Mouse (Mus musculus): Measurements from ENCODE around the gene Xdh.

The Xdh gene

DNA sequence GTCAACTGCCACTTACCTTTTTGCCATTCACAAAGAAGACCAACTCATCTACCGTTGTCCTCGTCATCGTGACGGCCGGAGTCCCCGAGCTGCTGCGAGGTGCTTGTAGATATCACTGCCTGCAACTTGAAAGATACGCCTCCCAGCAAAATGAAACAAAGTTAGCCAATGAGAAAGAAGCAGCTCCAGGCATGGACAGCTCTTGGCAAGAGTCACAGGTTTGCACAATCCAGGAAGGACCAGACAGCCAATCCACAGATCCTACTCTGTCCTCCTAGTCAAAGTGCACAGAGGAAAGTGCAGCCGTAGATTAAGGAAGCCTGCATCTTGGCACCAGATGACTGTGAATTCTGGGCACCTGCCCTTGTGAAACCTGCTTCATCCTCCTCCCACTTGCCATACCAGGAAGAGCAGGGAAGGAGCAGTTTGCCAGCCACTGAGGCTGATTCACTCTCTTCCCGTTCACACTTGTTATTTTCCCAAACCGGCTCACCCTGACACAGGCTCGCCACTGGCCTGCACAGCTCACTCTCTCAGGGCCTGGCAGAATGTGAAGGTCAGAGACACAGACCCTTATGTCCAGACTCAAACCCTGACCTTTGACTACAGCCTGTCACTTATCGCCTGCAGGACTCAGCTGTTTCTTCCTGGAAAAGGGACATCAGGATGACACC, at the start of gene Xdh:
Gene Xdh (minus strand): TSS at position 135 of the 674 bp plus-strand sequence.
- in situ Hi-C loops (cut with MboI, MseI) = no loop called here

- in situ Hi-C loops (cut with MboI, MseI) = no loop called here
Measured at GRCm38 (mm10) chr17:73995907-73996645, 46.1 kb upstream of the Xdh start.

DNA sequence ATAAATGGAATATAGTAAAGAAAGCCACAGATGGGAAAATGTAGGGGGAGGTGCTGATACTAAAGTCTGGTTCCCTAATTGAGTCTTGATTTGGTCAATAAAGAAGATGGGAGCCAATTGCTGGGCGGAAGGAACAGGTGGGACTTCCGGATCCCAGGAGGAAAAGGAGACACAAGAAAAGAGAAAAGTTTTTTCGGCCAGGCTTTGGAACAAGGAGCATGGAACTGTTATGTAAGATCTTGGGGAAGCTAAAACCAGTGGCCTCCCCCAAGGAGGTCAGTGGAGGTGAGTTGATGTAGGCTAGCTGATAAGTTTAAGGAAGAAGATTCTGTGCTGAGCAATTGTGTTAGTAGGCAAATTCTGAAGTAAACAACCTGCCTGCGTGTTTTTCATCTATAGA, 41.3 kb upstream of the Xdh start:
- in situ Hi-C loops (cut with MboI, MseI) = no loop called here

GRCm38 (mm10) chr17:73986571-73986970, 36.6 kb upstream of the Xdh start:
- in situ Hi-C loops (cut with MboI, MseI) = no loop called here

GRCm38 (mm10) chr17:73985936-73986335, 35.9 kb upstream of the Xdh start:
- in situ Hi-C loops (cut with MboI, MseI) = no loop called here

DNA sequence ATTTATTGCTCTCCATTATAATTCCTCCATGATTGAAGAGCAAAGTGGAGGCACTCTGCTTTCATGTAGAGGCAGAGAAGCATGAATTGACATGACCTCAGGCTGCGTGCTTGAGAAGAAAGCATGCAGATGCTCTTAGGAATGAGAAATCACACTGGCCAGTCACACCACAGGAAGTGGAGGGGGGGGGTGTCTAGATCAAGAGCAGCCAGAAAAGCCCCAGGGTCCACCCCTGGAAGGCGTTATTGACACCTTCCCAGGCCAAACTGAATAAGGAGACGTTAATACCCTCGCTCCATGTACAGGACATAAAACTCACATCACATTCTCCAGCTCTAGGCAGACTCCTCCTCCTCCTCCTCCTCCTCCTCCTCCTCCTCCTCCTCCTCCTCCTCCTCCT, 34.5 kb upstream of the Xdh start:
- in situ Hi-C loops (cut with MboI, MseI) = no loop called here

GRCm38 (mm10) chr17:73982871-73983270, 32.9 kb upstream of the Xdh start:
- in situ Hi-C loops (cut with MboI, MseI) = no loop called here

DNA sequence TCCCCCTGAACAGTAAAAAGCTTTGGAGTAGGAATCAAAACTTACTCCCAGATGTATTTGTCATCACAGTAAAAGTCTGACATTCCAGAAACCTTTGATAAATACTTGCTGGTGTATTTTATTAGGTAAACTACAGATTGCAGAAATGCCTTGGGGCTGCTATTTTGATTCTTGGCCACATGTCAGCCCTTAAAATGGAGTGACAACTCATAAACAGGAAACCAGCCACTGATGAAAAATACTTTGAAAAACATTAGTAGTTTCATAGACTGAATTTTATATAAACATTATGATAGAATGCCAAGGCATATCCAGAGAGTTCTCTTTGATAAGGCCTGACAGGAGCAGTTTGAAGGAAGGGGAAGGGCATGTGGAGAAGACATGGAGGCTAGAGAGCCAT, 26.1 kb upstream of the Xdh start:
- in situ Hi-C loops (cut with MboI, MseI) = no loop called here

DNA sequence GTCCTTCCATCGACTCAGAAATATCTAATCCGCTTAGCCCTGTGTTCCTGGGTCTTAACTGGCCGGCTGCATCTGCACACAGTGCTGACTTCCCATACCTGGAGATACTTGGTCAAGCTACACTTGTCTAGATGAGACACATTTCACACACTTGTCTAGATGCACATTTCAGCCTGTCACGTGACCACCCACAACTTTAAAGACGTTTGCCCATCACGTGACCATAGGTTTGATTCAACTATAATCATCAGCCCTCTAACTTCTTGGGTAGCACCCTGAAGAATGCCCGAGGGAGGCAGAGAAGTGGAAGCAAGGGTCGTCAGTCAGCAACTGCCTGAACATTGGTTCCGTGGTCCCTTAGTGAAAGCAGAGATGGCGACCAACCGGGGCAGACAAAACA, 22.7 kb upstream of the Xdh start:
- in situ Hi-C loops (cut with MboI, MseI) = no loop called here

DNA sequence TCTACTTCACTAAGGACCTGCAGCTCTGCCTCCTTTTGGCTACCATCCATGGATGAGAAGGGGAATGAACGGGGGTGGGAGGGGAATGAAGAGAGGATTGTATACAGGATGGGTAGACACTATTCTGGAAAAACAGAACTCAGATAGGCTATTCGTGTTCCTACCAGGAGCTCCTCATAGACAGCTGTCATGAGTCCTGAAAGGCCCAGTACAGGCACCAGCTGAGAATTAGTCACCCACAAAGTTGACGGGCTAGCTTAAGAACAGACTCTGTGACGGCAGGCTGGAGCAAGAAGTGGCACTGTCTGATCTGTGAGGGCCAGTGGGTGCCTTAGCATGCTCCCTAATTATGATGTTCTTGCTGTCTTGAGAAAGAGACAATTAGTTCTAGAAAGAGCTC, 21.3 kb upstream of the Xdh start:
- in situ Hi-C loops (cut with MboI, MseI) = no loop called here

- in situ Hi-C loops (cut with MboI, MseI) = no loop called here
Measured at GRCm38 (mm10) chr17:73970361-73971027, 20.5 kb upstream of the Xdh start.

- in situ Hi-C loops (cut with MboI, MseI) = no loop called here
Measured at GRCm38 (mm10) chr17:73964856-73965255, 14.9 kb upstream of the Xdh start.

- in situ Hi-C loops (cut with MboI, MseI) = no loop called here
Measured at GRCm38 (mm10) chr17:73962628-73963043, 12.6 kb upstream of the Xdh start.

- in situ Hi-C loops (cut with MboI, MseI) = no loop called here
Measured at GRCm38 (mm10) chr17:73961801-73962403, 11.9 kb upstream of the Xdh start.

GRCm38 (mm10) chr17:73960745-73961144, 10.7 kb upstream of the Xdh start:
- in situ Hi-C loops (cut with MboI, MseI) = no loop called here

DNA sequence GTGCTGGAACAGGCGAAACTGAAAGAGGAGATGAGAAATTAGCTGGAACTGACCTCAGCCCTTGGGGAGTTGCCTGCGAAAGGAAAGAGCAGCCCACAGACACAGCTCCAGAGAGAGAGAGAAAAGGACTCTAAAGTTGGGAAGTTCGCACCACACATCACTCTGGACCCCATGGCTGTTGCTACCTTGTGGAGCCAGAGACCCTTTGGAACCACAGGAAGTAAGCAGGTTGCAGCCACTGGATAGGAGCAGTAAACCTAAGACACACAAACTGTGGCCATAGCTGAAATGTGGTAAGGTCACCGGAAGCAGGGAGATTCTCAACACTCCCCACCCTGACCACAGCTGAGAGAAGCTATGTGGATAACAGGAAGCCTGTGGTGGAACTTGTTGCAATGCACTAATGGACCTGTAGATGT, 2.1 kb upstream of the Xdh start:
- in situ Hi-C loops (cut with MboI, MseI) = no loop called here

GRCm38 (mm10) chr17:73950970-73951369, 974 bp upstream of the Xdh start:
- in situ Hi-C loops (cut with MboI, MseI) = no loop called here

GRCm38 (mm10) chr17:73949498-73949897, 498 bp downstream of the Xdh start:
- in situ Hi-C loops (cut with MboI, MseI) = loop anchor here (5.0 kb wide), 1 partner anchor 37 kb away; no protein-coding TSS in a partner anchor

- in situ Hi-C loops (cut with MboI, MseI) = loop anchor here (5.0 kb wide), 1 partner anchor 36 kb away; no protein-coding TSS in a partner anchor
Measured at GRCm38 (mm10) chr17:73948801-73949200, 1.2 kb downstream of the Xdh start.

- in situ Hi-C loops (cut with MboI, MseI) = loop anchor here (5.0 kb wide), 1 partner anchor 36 kb away; no protein-coding TSS in a partner anchor
Measured at GRCm38 (mm10) chr17:73948039-73948438, 2.0 kb downstream of the Xdh start.

GRCm38 (mm10) chr17:73946856-73947255, 3.1 kb downstream of the Xdh start:
- in situ Hi-C loops (cut with MboI, MseI) = loop anchor here (5.0 kb wide), 1 partner anchor 35 kb away; no protein-coding TSS in a partner anchor

DNA sequence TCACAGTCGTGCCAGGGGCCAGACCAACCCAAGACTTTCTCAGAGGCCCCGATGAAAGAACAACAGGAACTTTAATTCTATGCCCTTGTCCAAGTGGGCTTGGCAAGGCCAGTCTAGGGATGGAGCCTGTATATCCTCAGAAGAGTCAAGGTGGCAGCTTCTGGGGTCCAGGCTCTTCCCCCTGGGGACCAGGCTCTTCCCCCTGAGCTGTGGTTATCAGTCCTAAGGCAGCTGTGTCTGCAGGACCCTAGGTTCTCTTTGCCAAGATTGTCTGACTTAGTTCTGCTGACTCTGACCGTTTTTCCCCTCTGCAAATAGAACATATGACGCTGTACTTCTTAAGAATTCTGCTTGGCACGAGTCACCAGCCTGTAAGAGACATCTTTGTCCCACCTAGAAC, 5.3 kb downstream of the Xdh start:
- in situ Hi-C loops (cut with MboI, MseI) = loop anchor here (5.0 kb wide), 1 partner anchor 32 kb away; no protein-coding TSS in a partner anchor
